Mouse (Mus musculus) heart, embryonic 16.5 days (tissue): ENCODE results near the gene 6030468B19Rik. TPM values are rescaled to one million over a fixed set of nuclear protein-coding genes. Genes with fewer than 3 reads are reported as not detected.
A peak's percentile ranks its signal among the peaks of the same experiment; 100 is the strongest.

ENCODE experiments used
- ATAC-seq: fragments of 200-750 bp; cut with Nextera tagmentation; replicated peaks from 2 replicates; pipeline ENCODE4 v1.8.0; 2017; ENCODE audit warnings: moderate number of reproducible peaks; ENCODE audit not compliant: insufficient read depth, low FRiP score; ENCODE audit errors: extremely low read depth
- H3K27ac ChIP-seq: fragments of 300-500 bp; sonication (generic); 2 replicates; pipeline ENCODE4 v1.5.1; 2014; ENCODE audit warnings: mild to moderate bottlenecking, low read length, control low read depth, moderate library complexity
- H3K27me3 ChIP-seq: fragments of 300-500 bp; sonication (generic); 2 replicates; pipeline ENCODE4 v1.6.1; 2014; ENCODE audit warnings: low read length, mixed read lengths; ENCODE audit not compliant: control insufficient read depth, insufficient read depth
- H3K36me3 ChIP-seq: fragments of 300-500 bp; sonication (generic); 2 replicates; pipeline ENCODE4 v1.6.1; 2014; ENCODE audit not compliant: control insufficient read depth, insufficient read depth
- H3K4me1 ChIP-seq: fragments of 300-500 bp; sonication (generic); 2 replicates; pipeline ENCODE4 v1.6.1; 2014; ENCODE audit warnings: low read length, mixed read lengths; ENCODE audit not compliant: control insufficient read depth, insufficient read depth
- H3K4me2 ChIP-seq: fragments of 300-500 bp; sonication (generic); 2 replicates; pipeline ENCODE4 v1.6.1; 2014; ENCODE audit warnings: low read depth, mild to moderate bottlenecking, control low read depth, low read length
- H3K4me3 ChIP-seq: fragments of 300-500 bp; sonication (generic); 2 replicates; pipeline ENCODE4 v1.5.1; 2014; ENCODE audit warnings: mild to moderate bottlenecking, control low read depth, low read length
- H3K9ac ChIP-seq: fragments of 300-500 bp; sonication (generic); 2 replicates; pipeline ENCODE4 v1.6.1; 2014; ENCODE audit warnings: low read length, control low read depth
- H3K9me3 ChIP-seq: fragments of 300-500 bp; sonication (generic); replicated peaks from 2 replicates; pipeline ENCODE4 v1.6.1; 2016; ENCODE audit warnings: low read length; ENCODE audit not compliant: control insufficient read depth
- WGBS: fragments of 180-500 bp; shearing (Covaris S2); extraction: QIAGEN DNeasy Blood & Tissue Kit; methylation state at CpG from one replicate; pipeline ENCODE4 v1.1.7; 2014; 5-methylcytosine and 5-hydroxymethylcytosine counted together
- polyA plus RNA-seq: library from polyadenylated mRNA; unstranded; fragments of >200 nt; fragmentation: Nextera tagmentation; extraction: Ambion mirVana; gene quantifications from 2 replicates; pipeline ENCODE4 v1.2.1, GENCODE M21; 2015

The 6030468B19Rik gene
- polyA plus RNA-seq, 1 experiment from 2014 or later: 0.39 TPM

- Histone ChIP-seq H3K4me2 (peak overlapping the region; percentile 46), H3K4me3 (peak overlapping the region; percentile 28), H3K27me3 (no peaks in the 10 kb centered on the region), H3K9me3 (no peaks in the 10 kb centered on the region), H3K4me1 (peaks cover 28% of the 10 kb centered on the region), H3K36me3 (no peaks in the 10 kb centered on the region), H3K9ac (no peak overlapping the region), H3K27ac (no peak overlapping the region)
- no peak for ATAC-seq
- 26% methylated on average over 13 of the region's 13 CpGs for WGBS
Observed at GRCm38 (mm10) chr11:117836306-117836705, 38.8 kb downstream of the 6030468B19Rik start.

- peak overlapping the region; percentile 54 for H3K27ac ChIP-seq
- H3K9ac ChIP-seq: no peak overlapping the region
- H3K9me3 ChIP-seq: no peaks in the 10 kb centered on the region
- H3K36me3 ChIP-seq: no peaks in the 10 kb centered on the region
- peaks cover 21% of the 10 kb centered on the region for H3K4me1 ChIP-seq
- WGBS: 56% methylated on average over 2 of the region's 2 CpGs
- H3K4me3 ChIP-seq: no peak overlapping the region
- H3K27me3 ChIP-seq: no peaks in the 10 kb centered on the region
- no peak overlapping the region for H3K4me2 ChIP-seq
- ATAC-seq: peak; percentile 78
Observed at GRCm38 (mm10) chr11:117838572-117838971, 41.1 kb downstream of the 6030468B19Rik start.

- no peak for ATAC-seq
- Histone ChIP-seq H3K36me3 (no peaks in the 10 kb centered on the region), H3K9ac (no peak overlapping the region), H3K4me3 (no peak overlapping the region), H3K9me3 (no peaks in the 10 kb centered on the region), H3K4me1 (peaks cover 21% of the 10 kb centered on the region), H3K27me3 (no peaks in the 10 kb centered on the region), H3K4me2 (no peak overlapping the region; the same call in 1 of the 2 replicates), H3K27ac (peak overlapping the region; percentile 54)
- 89% methylated on average over 1 of the region's 1 CpGs for WGBS
Observed at GRCm38 (mm10) chr11:117839021-117839420, 41.6 kb downstream of the 6030468B19Rik start.

- no peaks in the 10 kb centered on the region for H3K9me3 ChIP-seq
- no peak overlapping the region for H3K4me3 ChIP-seq
- no peaks in the 10 kb centered on the region for H3K36me3 ChIP-seq
- no peaks in the 10 kb centered on the region for H3K27me3 ChIP-seq
- no peak overlapping the region for H3K9ac ChIP-seq
- no peak for ATAC-seq
- no peak overlapping the region for H3K4me2 ChIP-seq
- 43% methylated on average over 1 of the region's 1 CpGs for WGBS
- H3K27ac ChIP-seq: peak overlapping the region; percentile 55
- H3K4me1 ChIP-seq: peaks cover 21% of the 10 kb centered on the region
Observed at GRCm38 (mm10) chr11:117840910-117841309, 43.5 kb downstream of the 6030468B19Rik start.

GRCm38 (mm10) chr11:117843434-117843833 is 46.0 kb downstream of the 6030468B19Rik start:
- no peak for ATAC-seq
- no peak overlapping the region for H3K4me3 ChIP-seq
- 81% methylated on average over 2 of the region's 2 CpGs for WGBS

GRCm38 (mm10) chr11:117844997-117845396 is 47.5 kb downstream of the 6030468B19Rik start:
- no peaks in the 10 kb centered on the region for H3K9me3 ChIP-seq
- no peaks in the 10 kb centered on the region for H3K27me3 ChIP-seq
- H3K9ac ChIP-seq: no peak overlapping the region
- no peaks in the 10 kb centered on the region for H3K36me3 ChIP-seq
- ATAC-seq: no peak
- no peak overlapping the region for H3K4me2 ChIP-seq
- peaks cover 18% of the 10 kb centered on the region for H3K4me1 ChIP-seq
- H3K27ac ChIP-seq: no peak overlapping the region
- H3K4me3 ChIP-seq: no peak overlapping the region
- WGBS: 85% methylated on average over 2 of the region's 2 CpGs

More at GRCm38 (mm10) chr11:117843434-117843833, 46.0 kb downstream of the 6030468B19Rik start:
- Histone ChIP-seq H3K4me2 (no peak overlapping the region), H3K36me3 (no peaks in the 10 kb centered on the region), H3K27me3 (no peaks in the 10 kb centered on the region), H3K27ac (no peak overlapping the region), H3K4me1 (peaks cover 20% of the 10 kb centered on the region), H3K9ac (no peak overlapping the region), H3K9me3 (no peaks in the 10 kb centered on the region)

- peaks cover 23% of the 10 kb centered on the region for H3K4me1 ChIP-seq
- H3K27me3 ChIP-seq: no peaks in the 10 kb centered on the region
- no peak overlapping the region for H3K4me2 ChIP-seq
- no peak overlapping the region for H3K9ac ChIP-seq
- H3K27ac ChIP-seq: no peak overlapping the region
- no peak for ATAC-seq
- H3K9me3 ChIP-seq: no peaks in the 10 kb centered on the region
- no peaks in the 10 kb centered on the region for H3K36me3 ChIP-seq
- WGBS: 82% methylated on average over 2 of the region's 2 CpGs
- H3K4me3 ChIP-seq: no peak overlapping the region
Observed at GRCm38 (mm10) chr11:117845651-117846050, 48.2 kb downstream of the 6030468B19Rik start.

GRCm38 (mm10) chr11:117846640-117847039 is 49.2 kb downstream of the 6030468B19Rik start:
- H3K9me3 ChIP-seq: no peaks in the 10 kb centered on the region
- no peak overlapping the region for H3K4me3 ChIP-seq
- peaks cover 18% of the 10 kb centered on the region for H3K4me1 ChIP-seq
- no peaks in the 10 kb centered on the region for H3K27me3 ChIP-seq
- H3K4me2 ChIP-seq: no peak overlapping the region
- no peaks in the 10 kb centered on the region for H3K36me3 ChIP-seq
- ATAC-seq: no peak
- H3K27ac ChIP-seq: no peak overlapping the region
- H3K9ac ChIP-seq: no peak overlapping the region
- WGBS: 55% methylated on average over 5 of the region's 5 CpGs

- peak overlapping the region; percentile 98 for H3K27ac ChIP-seq
- peaks cover 4% of the 10 kb centered on the region for H3K36me3 ChIP-seq
- H3K4me3 ChIP-seq: peak overlapping the region; percentile 77
- H3K9ac ChIP-seq: peak overlapping the region; percentile 92
- 74% methylated on average over 7 of the region's 7 CpGs for WGBS
- peak overlapping the region; percentile 86 for H3K4me2 ChIP-seq
- H3K27me3 ChIP-seq: no peaks in the 10 kb centered on the region
- ATAC-seq: no peak
- no peaks in the 10 kb centered on the region for H3K9me3 ChIP-seq
- H3K4me1 ChIP-seq: peaks cover 18% of the 10 kb centered on the region
Observed at GRCm38 (mm10) chr11:117847593-117848215, 50.2 kb downstream of the 6030468B19Rik start.
